Mouse (Mus musculus) NIH3T3 (cell line): ENCODE measurements at regions not wholly inside any gene's neighbourhood (a gene's known extent, or its start where the extent isn't known, plus 50 kb on each side); places are given as distances from the start of the nearest gene placed in this dataset.
"Not testable (repeated sequence)": the region's sequence is repeated elsewhere in the genome, so short reads cannot be mapped to it uniquely, and the experiment has no call there.

Experiments
- DNase-seq: peaks from one replicate; pipeline ENCODE4 v3.0.0-alpha.2; 2012; ENCODE audit warnings: low read depth

- DNase-seq, result no peak
Measured at GRCm38 (mm10) chr8:39833251-39833650, 841.6 kb upstream of the Adam24 start.

- DNase-seq, result no peak
Measured at GRCm38 (mm10) chr8:39846854-39847253, 828.0 kb upstream of the Adam24 start.

- no peak for DNase-seq
Measured at GRCm38 (mm10) chr8:39862544-39862943, 812.3 kb upstream of the Adam24 start.

- no peak for DNase-seq
Measured at GRCm38 (mm10) chr8:39902251-39902650, 772.6 kb upstream of the Adam24 start.

GRCm38 (mm10) chr8:39912926-39913325 lies 762.0 kb upstream of the Adam24 start:
- DNase-seq, result no peak

GRCm38 (mm10) chr8:39921336-39921735 lies 753.5 kb upstream of the Adam24 start:
- no peak for DNase-seq

GRCm38 (mm10) chr8:39923741-39924140 lies 751.1 kb upstream of the Adam24 start:
- DNase-seq, result no peak

- DNase-seq, result no peak
Measured at GRCm38 (mm10) chr8:39950178-39950896, 724.5 kb upstream of the Adam24 start.

GRCm38 (mm10) chr8:39954497-39954896 lies 720.4 kb upstream of the Adam24 start:
- DNase-seq, result no peak

- no peak for DNase-seq
Measured at GRCm38 (mm10) chr8:39954924-39955323, 720.0 kb upstream of the Adam24 start.

GRCm38 (mm10) chr8:40005207-40005837 lies 669.6 kb upstream of the Adam24 start:
- DNase-seq, result no peak

- no peak for DNase-seq
Measured at GRCm38 (mm10) chr8:40019281-40019943, 655.5 kb upstream of the Adam24 start.

GRCm38 (mm10) chr8:40064145-40064544 lies 610.7 kb upstream of the Adam24 start:
- no peak for DNase-seq

GRCm38 (mm10) chr8:40071131-40071530 lies 603.7 kb upstream of the Adam24 start:
- no peak for DNase-seq

- not testable (repeated sequence) for DNase-seq
Measured at GRCm38 (mm10) chr8:40080976-40081375, 593.9 kb upstream of the Adam24 start.

- no peak for DNase-seq
Measured at GRCm38 (mm10) chr8:40084129-40084528, 590.7 kb upstream of the Adam24 start.

GRCm38 (mm10) chr8:40089377-40089776 lies 585.5 kb upstream of the Adam24 start:
- no peak for DNase-seq

- DNase-seq, result no peak
Measured at GRCm38 (mm10) chr8:40124402-40124801, 550.5 kb upstream of the Adam24 start.

- DNase-seq, result no peak
Measured at GRCm38 (mm10) chr8:40127141-40127540, 547.7 kb upstream of the Adam24 start.

- DNase-seq, result peak; percentile 71
Measured at GRCm38 (mm10) chr8:40132662-40133257, 542.1 kb upstream of the Adam24 start.

- peak; percentile 82 for DNase-seq
Measured at GRCm38 (mm10) chr8:40150911-40151797, 523.7 kb upstream of the Adam24 start.

GRCm38 (mm10) chr8:40152451-40152850 lies 522.4 kb upstream of the Adam24 start:
- no peak for DNase-seq
